Mouse (Mus musculus) lung, postnatal 0 days (tissue): ENCODE data around the gene Hspa12a. TPM values are rescaled to one million over a fixed set of nuclear protein-coding genes. Genes with fewer than 3 reads are reported as not detected.

ENCODE experiments used
- ATAC-seq: fragments of 200-750 bp; cut with Nextera tagmentation; 2 replicates; pipeline ENCODE4 v1.8.0; 2017; ENCODE audit warnings: moderate library complexity
- DNase-seq: peaks from one replicate; pipeline ENCODE4 v3.0.0-alpha.2; 2016; ENCODE audit warnings: low spot score
- H3K27ac ChIP-seq: fragments of 300-500 bp; sonication (generic); 2 replicates; pipeline ENCODE4 v1.5.1; 2014; ENCODE audit warnings: antibody characterized with exemption, mild to moderate bottlenecking, low read length, mixed read lengths
- H3K27me3 ChIP-seq: fragments of 300-500 bp; sonication (generic); replicated peaks from 2 replicates; pipeline ENCODE4 v1.6.1; 2014; ENCODE audit warnings: low read length, mixed read lengths; ENCODE audit not compliant: insufficient read depth
- H3K36me3 ChIP-seq: fragments of 300-500 bp; sonication (generic); 2 replicates; pipeline ENCODE4 v1.6.1; 2014; ENCODE audit warnings: low read length, mixed read lengths; ENCODE audit not compliant: insufficient read depth
- H3K4me1 ChIP-seq: fragments of 300-500 bp; sonication (generic); 2 replicates; pipeline ENCODE4 v1.6.1; 2014; ENCODE audit warnings: antibody characterized with exemption, low read depth, low read length, mixed read lengths; ENCODE audit not compliant: insufficient read depth
- H3K4me2 ChIP-seq: fragments of 300-500 bp; sonication (generic); replicated peaks from 2 replicates; pipeline ENCODE4 v1.6.1; 2014; ENCODE audit warnings: low read depth, mild to moderate bottlenecking, low read length, moderate library complexity, mixed read lengths
- H3K4me3 ChIP-seq: fragments of 300-500 bp; sonication (generic); 2 replicates; pipeline ENCODE4 v1.5.1; 2014; ENCODE audit warnings: low read depth, low read length
- H3K9ac ChIP-seq: fragments of 300-500 bp; sonication (generic); replicated peaks from 2 replicates; pipeline ENCODE4 v1.6.1; 2014; ENCODE audit warnings: low read depth, mild to moderate bottlenecking
- H3K9me3 ChIP-seq: fragments of 300-500 bp; sonication (generic); 2 replicates; pipeline ENCODE4 v1.6.1; 2016; ENCODE audit warnings: low read length, mixed read lengths
- CTCF ChIP-seq: IDR thresholded peaks from 2 replicates; pipeline ENCODE4 v1.5.1; 2016; ENCODE audit warnings: antibody characterized with exemption, mild to moderate bottlenecking
- EP300 ChIP-seq: IDR thresholded peaks from 2 replicates; pipeline ENCODE4 v1.6.1; 2016; ENCODE audit warnings: antibody characterized with exemption, mild to moderate bottlenecking, control low read depth
- WGBS: fragments of 180-500 bp; shearing (Covaris S2); extraction: QIAGEN DNeasy Blood & Tissue Kit; methylation state at CpG from one replicate; pipeline ENCODE4 v1.1.7; 2014; 5-methylcytosine and 5-hydroxymethylcytosine counted together
- polyA plus RNA-seq: library from polyadenylated mRNA; unstranded; fragments of >200 nt; fragmentation: Nextera tagmentation; extraction: Ambion mirVana; gene quantifications from 2 replicates; pipeline ENCODE4 v1.2.1, GENCODE M21; 2015

Gene Hspa12a
- polyA plus RNA-seq, 1 experiment from 2014 or later = 3.3 TPM

GRCm38 (mm10) chr19:58833639-58834180, 109.7 kb downstream of the Hspa12a start:
- no peak for TF ChIP-seq EP300
- TF ChIP-seq CTCF = no peak
- no peak overlapping the region for H3K4me2 ChIP-seq
- H3K36me3 ChIP-seq = no peaks in the 10 kb centered on the region
- H3K27me3 ChIP-seq = no peaks in the 10 kb centered on the region
- 59% methylated on average over 13 of the region's 13 CpGs for WGBS
- no peaks in the 10 kb centered on the region for H3K4me1 ChIP-seq
- H3K4me3 ChIP-seq = no peak overlapping the region
- no peak overlapping the region for H3K9ac ChIP-seq
- H3K9me3 ChIP-seq = no peaks in the 10 kb centered on the region
- no peak for ATAC-seq
- DNase-seq = no peak
- H3K27ac ChIP-seq = no peak overlapping the region

GRCm38 (mm10) chr19:58832988-58833387, 110.5 kb downstream of the Hspa12a start:
- Histone ChIP-seq H3K4me2 (no peak overlapping the region), H3K27ac (no peak overlapping the region), H3K4me1 (no peaks in the 10 kb centered on the region), H3K36me3 (no peaks in the 10 kb centered on the region), H3K4me3 (no peak overlapping the region), H3K27me3 (no peaks in the 10 kb centered on the region), H3K9ac (no peak overlapping the region), H3K9me3 (no peaks in the 10 kb centered on the region)
- WGBS = 63% methylated on average over 2 of the region's 2 CpGs
- DNase-seq (no peak), ATAC-seq (no peak)
- TF ChIP-seq EP300 = no peak
- no peak for TF ChIP-seq CTCF

GRCm38 (mm10) chr19:58831280-58831922, 112.1 kb downstream of the Hspa12a start:
- Histone ChIP-seq H3K9me3 (no peaks in the 10 kb centered on the region), H3K4me2 (no peak overlapping the region), H3K27ac (no peak overlapping the region), H3K9ac (no peak overlapping the region), H3K4me3 (no peak overlapping the region), H3K4me1 (no peaks in the 10 kb centered on the region), H3K27me3 (no peaks in the 10 kb centered on the region), H3K36me3 (no peaks in the 10 kb centered on the region)
- TF ChIP-seq CTCF = no peak
- TF ChIP-seq EP300 = no peak
- DNase-seq (no peak), ATAC-seq (no peak)
- 90% methylated on average over 9 of the region's 9 CpGs for WGBS

GRCm38 (mm10) chr19:58830182-58830581, 113.3 kb downstream of the Hspa12a start:
- Histone ChIP-seq H3K4me3 (no peak overlapping the region), H3K27me3 (no peaks in the 10 kb centered on the region), H3K9ac (no peak overlapping the region), H3K4me2 (no peak overlapping the region), H3K27ac (no peak overlapping the region), H3K36me3 (no peaks in the 10 kb centered on the region), H3K4me1 (no peaks in the 10 kb centered on the region), H3K9me3 (no peaks in the 10 kb centered on the region)
- TF ChIP-seq EP300 (no peak), CTCF (no peak)
- DNase-seq = no peak
- WGBS = 78% methylated on average over 7 of the region's 7 CpGs
- no peak for ATAC-seq

- DNase-seq = no peak
- WGBS = 82% methylated on average over 5 of the region's 5 CpGs
- no peaks in the 10 kb centered on the region for H3K27me3 ChIP-seq
Measured at GRCm38 (mm10) chr19:58829575-58829974, 113.9 kb downstream of the Hspa12a start.

GRCm38 (mm10) chr19:58827656-58828055, 115.8 kb downstream of the Hspa12a start:
- no peak overlapping the region for H3K27ac ChIP-seq
- H3K9me3 ChIP-seq = no peaks in the 10 kb centered on the region
- H3K27me3 ChIP-seq = no peaks in the 10 kb centered on the region
- no peaks in the 10 kb centered on the region for H3K36me3 ChIP-seq
- TF ChIP-seq EP300 (no peak), CTCF (no peak)
- DNase-seq (no peak), ATAC-seq (no peak)
- H3K4me2 ChIP-seq = no peak overlapping the region
- no peak overlapping the region for H3K9ac ChIP-seq
- H3K4me1 ChIP-seq = no peaks in the 10 kb centered on the region
- H3K4me3 ChIP-seq = no peak overlapping the region
- WGBS = 56% methylated on average over 7 of the region's 7 CpGs

More at GRCm38 (mm10) chr19:58829575-58829974, 113.9 kb downstream of the Hspa12a start:
- no peak for TF ChIP-seq CTCF
- no peak for TF ChIP-seq EP300
- Histone ChIP-seq H3K4me3 (no peak overlapping the region), H3K4me2 (no peak overlapping the region), H3K9me3 (no peaks in the 10 kb centered on the region), H3K9ac (no peak overlapping the region), H3K27ac (no peak overlapping the region), H3K4me1 (no peaks in the 10 kb centered on the region), H3K36me3 (no peaks in the 10 kb centered on the region)
- ATAC-seq = no peak
